Mouse (Mus musculus) hindbrain, embryonic 10.5 days (tissue): ENCODE results near the gene Reep6. TPM values are rescaled to one million over a fixed set of nuclear protein-coding genes. Genes with fewer than 3 reads are reported as not detected.
A peak's percentile ranks its signal among the peaks of the same experiment; 100 is the strongest.

Experiments
- DNase-seq: peaks from one replicate; pipeline ENCODE4 v3.0.0-alpha.2; 2017; ENCODE audit warnings: low spot score
- H3K27ac ChIP-seq: fragments of 300-500 bp; sonication (generic); 2 replicates; pipeline ENCODE4 v1.5.1; 2016; ENCODE audit warnings: mild to moderate bottlenecking, moderate library complexity
- H3K27me3 ChIP-seq: fragments of 300-500 bp; sonication (generic); 2 replicates; pipeline ENCODE4 v1.6.1; 2016; ENCODE audit warnings: mild to moderate bottlenecking; ENCODE audit not compliant: poor library complexity, insufficient read depth, severe bottlenecking
- H3K36me3 ChIP-seq: fragments of 300-500 bp; sonication (generic); 2 replicates; pipeline ENCODE4 v1.6.1; 2016; ENCODE audit warnings: mild to moderate bottlenecking, moderate library complexity
- H3K4me1 ChIP-seq: fragments of 300-500 bp; sonication (generic); replicated peaks from 2 replicates; pipeline ENCODE4 v1.6.1; 2016; ENCODE audit warnings: mild to moderate bottlenecking
- H3K4me3 ChIP-seq: fragments of 300-500 bp; sonication (generic); 2 replicates; pipeline ENCODE4 v1.5.1; 2016; ENCODE audit warnings: mild to moderate bottlenecking, moderate library complexity
- H3K9me3 ChIP-seq: fragments of 300-500 bp; sonication (generic); 2 replicates; pipeline ENCODE4 v1.6.1; 2016; ENCODE audit warnings: mild to moderate bottlenecking, moderate library complexity
- WGBS: fragments of 180-500 bp; shearing (Covaris S2); methylation state at CpG from one replicate; pipeline ENCODE4 v1.1.7; 2016; 5-methylcytosine and 5-hydroxymethylcytosine counted together
- polyA plus RNA-seq: library from polyadenylated mRNA; unstranded; fragments of >200 nt; fragmentation: Nextera tagmentation; extraction: Ambion mirVana; gene quantifications from 2 replicates; pipeline ENCODE4 v1.2.1, GENCODE M21; 2016

The Reep6 gene
- polyA plus RNA-seq, 1 experiment from 2014 or later = 7.2 TPM

GRCm38 (mm10) chr10:80295618-80296425, 33.9 kb upstream of the Reep6 start, which contains the start of gene Apc2:
Apc2 (plus strand) TSS chr10:80295977.
- H3K27ac ChIP-seq = peak within 1 kb of the TSS; percentile 96
- peaks cover 21% of the 10 kb centered on the region for H3K36me3 ChIP-seq
- H3K4me3 ChIP-seq = peak within 1 kb of the TSS; percentile 88
- H3K4me1 ChIP-seq = peaks cover 84% of the 10 kb centered on the region
- DNase-seq = peak; percentile 87
- 1% methylated on average over 26 of the region's 26 CpGs for WGBS
- peaks cover 43% of the 10 kb centered on the region for H3K27me3 ChIP-seq
- H3K9me3 ChIP-seq = no peaks in the 10 kb centered on the region

- peak overlapping the region; percentile 96 for H3K27ac ChIP-seq
- peaks cover 21% of the 10 kb centered on the region for H3K36me3 ChIP-seq
- H3K4me1 ChIP-seq = peaks cover 92% of the 10 kb centered on the region
- no peak for DNase-seq
- H3K9me3 ChIP-seq = no peaks in the 10 kb centered on the region
- peak overlapping the region; percentile 88 for H3K4me3 ChIP-seq
- H3K27me3 ChIP-seq = peaks cover 53% of the 10 kb centered on the region
- 82% methylated on average over 5 of the region's 5 CpGs for WGBS
These were observed 32.9 kb upstream of the Reep6 start for GRCm38 (mm10) chr10:80296824-80297223.

GRCm38 (mm10) chr10:80297526-80298133, 32.1 kb upstream of the Reep6 start:
- WGBS = 74% methylated on average over 8 of the region's 8 CpGs
- H3K27me3 ChIP-seq = peaks cover 61% of the 10 kb centered on the region
- H3K36me3 ChIP-seq = peaks cover 28% of the 10 kb centered on the region
- peak overlapping the region; percentile 96 for H3K27ac ChIP-seq
- peaks cover 96% of the 10 kb centered on the region for H3K4me1 ChIP-seq
- peak overlapping the region; percentile 88; the same call in 1 of the 2 replicates for H3K4me3 ChIP-seq
- H3K9me3 ChIP-seq = no peaks in the 10 kb centered on the region
- DNase-seq = no peak

GRCm38 (mm10) chr10:80298571-80299281, 31.0 kb upstream of the Reep6 start:
- DNase-seq = peak; percentile 93
- peaks cover 93% of the 10 kb centered on the region for H3K4me1 ChIP-seq
- H3K27ac ChIP-seq = peak overlapping the region; percentile 96
- WGBS = 4% methylated on average over 26 of the region's 26 CpGs
- H3K36me3 ChIP-seq = peaks cover 30% of the 10 kb centered on the region
- H3K9me3 ChIP-seq = no peaks in the 10 kb centered on the region
- H3K27me3 ChIP-seq = peaks cover 66% of the 10 kb centered on the region
- H3K4me3 ChIP-seq = peak overlapping the region; percentile 68

- peaks cover 71% of the 10 kb centered on the region for H3K27me3 ChIP-seq
- H3K36me3 ChIP-seq = peaks cover 28% of the 10 kb centered on the region
- H3K9me3 ChIP-seq = no peaks in the 10 kb centered on the region
- DNase-seq = no peak
- H3K4me3 ChIP-seq = peak overlapping the region; percentile 68
- peak overlapping the region; percentile 96 for H3K27ac ChIP-seq
- WGBS = 6% methylated on average over 15 of the region's 15 CpGs
- peaks cover 88% of the 10 kb centered on the region for H3K4me1 ChIP-seq
These were observed 30.5 kb upstream of the Reep6 start for GRCm38 (mm10) chr10:80299301-80299700.

- WGBS = 44% methylated on average over 10 of the region's 10 CpGs
- peaks cover 87% of the 10 kb centered on the region for H3K4me1 ChIP-seq
- peak overlapping the region; percentile 96 for H3K27ac ChIP-seq
- peak overlapping the region; percentile 68 for H3K4me3 ChIP-seq
- peaks cover 28% of the 10 kb centered on the region for H3K36me3 ChIP-seq
- DNase-seq = no peak
- no peaks in the 10 kb centered on the region for H3K9me3 ChIP-seq
- H3K27me3 ChIP-seq = peaks cover 76% of the 10 kb centered on the region
These were observed 29.9 kb upstream of the Reep6 start for GRCm38 (mm10) chr10:80299824-80300223.

- Histone ChIP-seq H3K27me3 (peaks cover 84% of the 10 kb centered on the region), H3K27ac (peak overlapping the region; percentile 96), H3K4me1 (peaks cover 81% of the 10 kb centered on the region), H3K4me3 (peak overlapping the region; percentile 68), H3K9me3 (no peaks in the 10 kb centered on the region), H3K36me3 (peaks cover 33% of the 10 kb centered on the region)
- peak; percentile 69 for DNase-seq
- WGBS = 11% methylated on average over 11 of the region's 11 CpGs
These were observed 29.0 kb upstream of the Reep6 start for GRCm38 (mm10) chr10:80300672-80301181.

- no peak for DNase-seq
- no peaks in the 10 kb centered on the region for H3K9me3 ChIP-seq
- WGBS = 72% methylated on average over 10 of the region's 10 CpGs
- H3K4me3 ChIP-seq = peak overlapping the region; percentile 68
- peaks cover 92% of the 10 kb centered on the region for H3K27me3 ChIP-seq
- H3K36me3 ChIP-seq = peaks cover 41% of the 10 kb centered on the region
- peaks cover 74% of the 10 kb centered on the region for H3K4me1 ChIP-seq
- H3K27ac ChIP-seq = peak overlapping the region; percentile 96
These were observed 28.3 kb upstream of the Reep6 start for GRCm38 (mm10) chr10:80301256-80302081.

GRCm38 (mm10) chr10:80302082-80302355, 27.7 kb upstream of the Reep6 start:
- no peak for DNase-seq
- peaks cover 68% of the 10 kb centered on the region for H3K4me1 ChIP-seq
- peak overlapping the region; percentile 96 for H3K27ac ChIP-seq
- peak overlapping the region; percentile 68 for H3K4me3 ChIP-seq
- H3K36me3 ChIP-seq = peaks cover 46% of the 10 kb centered on the region
- H3K9me3 ChIP-seq = no peaks in the 10 kb centered on the region
- peaks cover 92% of the 10 kb centered on the region for H3K27me3 ChIP-seq
- 51% methylated on average over 5 of the region's 5 CpGs for WGBS

GRCm38 (mm10) chr10:80302471-80302881, 27.3 kb upstream of the Reep6 start:
- H3K36me3 ChIP-seq = peaks cover 51% of the 10 kb centered on the region
- H3K4me1 ChIP-seq = peaks cover 64% of the 10 kb centered on the region
- H3K27me3 ChIP-seq = peaks cover 92% of the 10 kb centered on the region
- H3K4me3 ChIP-seq = peak overlapping the region; percentile 68
- DNase-seq = peak; percentile 73
- no peaks in the 10 kb centered on the region for H3K9me3 ChIP-seq
- H3K27ac ChIP-seq = peak overlapping the region; percentile 96
- WGBS = 5% methylated on average over 9 of the region's 9 CpGs

GRCm38 (mm10) chr10:80304458-80304857, 25.3 kb upstream of the Reep6 start:
- no peaks in the 10 kb centered on the region for H3K9me3 ChIP-seq
- peaks cover 44% of the 10 kb centered on the region for H3K4me1 ChIP-seq
- no peak overlapping the region for H3K27ac ChIP-seq
- peaks cover 85% of the 10 kb centered on the region for H3K27me3 ChIP-seq
- 26% methylated on average over 12 of the region's 12 CpGs for WGBS
- H3K36me3 ChIP-seq = peaks cover 71% of the 10 kb centered on the region
- no peak for DNase-seq
- H3K4me3 ChIP-seq = peak overlapping the region; percentile 29

GRCm38 (mm10) chr10:80304862-80305261, 24.9 kb upstream of the Reep6 start:
- Histone ChIP-seq H3K9me3 (no peaks in the 10 kb centered on the region), H3K4me3 (peak overlapping the region; percentile 29), H3K27me3 (peaks cover 81% of the 10 kb centered on the region), H3K4me1 (peaks cover 40% of the 10 kb centered on the region), H3K36me3 (peaks cover 74% of the 10 kb centered on the region), H3K27ac (no peak overlapping the region)
- WGBS = 18% methylated on average over 25 of the region's 25 CpGs
- DNase-seq = no peak
